Mouse (Mus musculus) common myeloid progenitor, adult 5-6 weeks (primary cell): ENCODE results near the gene Klhdc8a. TPM values are rescaled to one million over a fixed set of nuclear protein-coding genes. Genes with fewer than 3 reads are reported as not detected.
A peak's percentile ranks its signal among the peaks of the same experiment; 100 is the strongest.

Experiments
- ATAC-seq: replicated peaks from 2 replicates; pipeline ENCODE4 v1.8.0; 2016; ENCODE audit warnings: low read depth, mild to moderate bottlenecking, moderate TSS enrichment, inconsistent platforms; ENCODE audit not compliant: poor library complexity, severe bottlenecking
- total RNA-seq: library from RNA; stranded (forward); fragments of 200-1000, 187-1606 nt; gene quantifications from 2 replicates; pipeline ENCODE4 v1.2.3, GENCODE M21; 2017

Gene Klhdc8a
- total RNA-seq, 1 experiment from 2014 or later, result not detected

DNA sequence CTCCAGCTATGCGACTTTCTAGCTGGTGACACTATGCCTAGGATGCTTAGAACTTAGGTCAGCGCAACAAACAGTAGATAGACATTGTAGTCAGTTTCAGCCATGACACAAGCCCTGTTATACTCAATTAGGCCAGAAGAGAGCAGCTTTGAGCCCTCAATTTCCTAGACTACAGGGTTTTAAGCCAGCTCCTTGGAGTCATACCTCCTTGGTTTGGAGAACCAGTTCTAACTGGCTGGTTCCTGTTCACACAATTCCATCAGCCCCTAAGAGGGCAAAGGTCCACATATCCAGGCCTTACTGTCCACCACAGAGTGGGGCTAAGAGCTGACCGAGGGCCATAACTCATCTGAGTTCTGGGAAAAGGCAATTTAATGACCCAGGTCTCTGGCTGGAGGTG, 14.3 kb downstream of the Klhdc8a start:
- peak; percentile 57 for ATAC-seq

DNA sequence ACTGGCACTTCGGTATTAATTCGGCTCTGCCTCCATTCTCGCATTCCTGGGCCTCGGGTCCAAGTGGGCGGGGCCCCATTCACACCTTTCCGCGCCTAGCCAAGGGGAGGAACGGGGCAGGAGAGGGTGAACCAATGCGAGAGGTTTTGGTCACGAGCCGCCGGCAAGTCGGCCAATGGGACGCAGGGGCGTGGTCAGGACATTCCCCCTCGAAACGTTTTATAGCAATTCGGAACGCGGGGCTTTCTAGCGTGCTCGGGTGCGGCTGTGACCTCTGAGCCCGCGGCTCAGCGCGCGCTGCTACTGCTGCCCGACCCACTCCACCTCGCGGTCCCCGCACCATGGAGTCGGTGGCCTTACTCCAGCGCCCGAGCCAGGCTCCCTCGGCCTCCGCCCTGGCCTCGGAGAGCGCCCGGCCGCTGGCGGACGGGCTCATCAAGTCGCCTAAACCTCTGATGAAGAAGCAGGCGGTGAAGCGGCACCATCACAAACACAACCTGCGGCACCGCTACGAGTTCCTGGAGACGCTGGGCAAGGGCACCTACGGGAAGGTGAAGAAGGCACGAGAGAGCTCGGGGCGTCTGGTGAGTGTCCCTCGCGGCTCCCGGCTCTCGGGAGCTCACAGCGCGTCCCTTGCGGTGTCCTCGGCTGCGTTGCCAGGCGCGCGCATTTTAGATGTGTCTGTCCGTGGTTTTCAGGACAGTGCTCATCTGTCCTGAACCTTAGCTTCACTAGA, 17.6 kb downstream of the Klhdc8a start, which contains the start of gene Nuak2:
Nuak2 (plus strand) TSS at position 238 of the 736 bp plus-strand sequence.
- ATAC-seq, result peak; percentile 53

- ATAC-seq, result no peak
These were observed 18.2 kb downstream of the Klhdc8a start for GRCm38 (mm10) chr1:132316625-132316994.

GRCm38 (mm10) chr1:132317413-132317812, 19.0 kb downstream of the Klhdc8a start:
- peak; percentile 14; the same call in 1 of the 2 replicates for ATAC-seq

DNA sequence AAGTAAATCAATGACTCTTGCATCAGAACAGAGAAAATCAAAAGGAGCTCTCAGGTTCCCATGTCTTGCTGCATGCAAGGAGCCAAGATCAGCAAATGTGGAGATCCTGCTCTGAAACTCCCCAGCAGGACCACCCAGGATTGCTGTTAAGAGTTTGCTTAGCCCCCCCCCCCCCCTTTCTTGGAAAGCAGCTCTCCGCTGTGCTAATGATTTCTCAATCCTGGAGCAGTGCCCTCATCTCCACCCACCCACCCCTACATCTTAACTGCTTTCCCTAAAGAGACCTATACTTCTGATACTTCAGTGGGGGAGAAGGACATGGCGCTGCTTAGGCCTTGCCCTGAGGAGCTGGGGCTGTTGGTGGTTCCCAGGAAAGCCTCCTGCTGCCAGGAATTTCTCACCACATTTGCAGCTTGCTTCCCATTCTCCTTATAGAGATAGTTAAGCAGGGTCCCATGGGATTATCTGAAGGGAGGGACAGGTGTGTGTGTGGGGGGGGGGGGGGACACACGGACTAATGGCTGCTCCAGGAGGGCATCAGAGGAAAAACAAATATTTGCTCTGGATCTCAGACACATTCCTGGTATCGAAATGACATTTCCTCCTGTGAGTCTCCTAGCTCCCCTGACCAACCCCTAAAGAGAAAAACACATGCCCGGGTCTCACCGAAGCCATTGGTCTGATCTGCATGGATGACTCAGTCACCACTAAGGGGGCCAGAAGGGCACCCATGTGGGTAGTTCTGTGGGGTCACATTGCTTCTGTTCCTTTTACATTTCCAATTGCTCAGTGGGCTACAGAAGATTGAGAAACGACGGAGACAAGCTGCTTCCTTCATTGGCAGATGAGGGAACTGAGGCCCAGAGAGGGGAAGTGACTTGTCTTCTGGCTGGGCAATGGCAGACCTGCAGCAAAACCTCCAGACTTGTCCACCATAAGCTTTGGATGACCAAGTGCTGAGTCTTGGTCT, 19.8 kb downstream of the Klhdc8a start:
- peak; percentile 51 for ATAC-seq

- peak; percentile 41 for ATAC-seq
These were observed 20.8 kb downstream of the Klhdc8a start for GRCm38 (mm10) chr1:132319242-132319641.

- ATAC-seq, result no peak
These were observed 23.6 kb downstream of the Klhdc8a start for GRCm38 (mm10) chr1:132321821-132322580.

- no peak for ATAC-seq
These were observed 24.5 kb downstream of the Klhdc8a start for GRCm38 (mm10) chr1:132322711-132323542.

GRCm38 (mm10) chr1:132326777-132327176, 28.4 kb downstream of the Klhdc8a start:
- ATAC-seq, result no peak

DNA sequence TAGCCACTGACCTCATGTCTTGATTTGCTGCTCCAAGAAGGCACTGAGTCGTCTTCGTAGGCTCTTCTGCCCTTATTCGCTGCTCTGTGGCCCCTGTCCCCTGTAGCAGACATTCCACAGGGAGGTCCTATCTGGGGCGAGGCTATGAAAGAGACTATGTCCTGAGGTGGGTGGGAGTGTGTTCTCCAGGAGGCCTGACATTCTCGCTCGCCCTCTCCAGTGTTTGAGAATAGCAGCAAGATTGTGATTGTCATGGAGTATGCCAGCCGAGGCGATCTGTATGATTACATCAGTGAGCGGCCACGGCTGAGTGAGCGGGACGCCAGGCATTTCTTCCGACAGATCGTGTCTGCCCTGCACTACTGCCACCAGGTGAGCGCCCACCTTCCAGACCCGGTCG, 29.1 kb downstream of the Klhdc8a start:
- ATAC-seq, result no peak

GRCm38 (mm10) chr1:132328565-132328964, 30.1 kb downstream of the Klhdc8a start:
- no peak for ATAC-seq

- no peak for ATAC-seq
These were observed 31.2 kb downstream of the Klhdc8a start for GRCm38 (mm10) chr1:132329656-132330055.

GRCm38 (mm10) chr1:132330397-132330796, 32.0 kb downstream of the Klhdc8a start:
- no peak for ATAC-seq

DNA sequence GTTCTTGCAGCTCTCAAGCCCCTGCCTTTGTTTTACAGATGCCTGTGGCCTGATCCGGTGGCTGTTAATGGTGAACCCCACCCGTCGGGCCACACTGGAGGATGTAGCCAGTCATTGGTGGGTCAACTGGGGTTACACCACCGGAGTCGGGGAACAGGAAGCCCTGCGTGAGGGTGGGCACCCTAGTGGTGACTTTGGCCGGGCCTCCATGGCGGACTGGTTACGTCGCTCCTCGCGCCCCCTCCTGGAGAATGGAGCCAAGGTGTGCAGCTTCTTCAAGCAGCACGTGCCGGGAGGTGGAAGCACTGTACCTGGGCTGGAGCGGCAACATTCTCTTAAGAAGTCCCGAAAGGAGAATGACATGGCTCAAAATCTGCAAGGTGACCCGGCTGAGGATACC, 32.9 kb downstream of the Klhdc8a start:
- no peak for ATAC-seq

DNA sequence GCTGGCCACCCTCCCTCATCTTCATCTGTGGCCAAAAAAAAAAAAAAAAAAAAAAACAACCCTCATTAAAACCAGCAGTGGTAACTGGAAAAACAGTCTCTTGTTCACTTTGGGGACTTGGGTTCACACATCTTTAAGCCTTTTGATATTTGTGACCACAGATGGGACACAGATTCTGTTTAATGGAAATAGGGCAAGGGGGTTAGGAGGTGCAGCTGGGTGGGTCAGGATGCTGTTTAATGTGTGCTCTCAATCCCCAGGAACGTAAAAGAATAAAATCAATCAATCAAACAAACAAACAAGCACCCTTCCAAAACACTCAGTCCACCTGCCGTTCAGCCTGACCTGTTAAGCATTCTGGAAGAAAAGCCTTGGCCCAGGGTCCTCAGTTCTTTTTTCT, 34.8 kb downstream of the Klhdc8a start:
- ATAC-seq, result no peak

DNA sequence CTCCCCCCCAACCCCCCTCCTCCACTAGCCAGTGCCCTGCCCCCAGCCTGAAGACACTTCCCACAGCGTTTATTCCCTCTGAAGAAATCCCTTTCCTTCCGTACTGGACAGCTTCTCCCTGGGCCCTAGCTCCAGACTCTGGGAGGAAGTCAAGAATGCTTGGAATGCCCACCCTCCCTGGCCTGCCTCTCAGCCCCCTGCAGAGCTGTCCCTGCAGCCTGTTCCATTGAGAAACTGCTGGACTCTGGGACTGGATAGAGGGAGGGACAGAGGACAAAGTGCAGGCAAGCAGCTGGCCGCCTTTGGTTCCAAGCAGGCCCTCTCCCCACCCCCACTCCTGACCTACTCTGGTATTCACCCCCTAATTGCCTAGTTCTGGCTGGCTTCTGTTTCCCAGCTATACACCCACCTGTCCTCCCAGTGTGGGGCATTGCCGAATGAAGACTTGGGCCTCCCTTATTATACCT, 35.3 kb downstream of the Klhdc8a start:
- ATAC-seq, result no peak

GRCm38 (mm10) chr1:132334178-132334801, 35.9 kb downstream of the Klhdc8a start:
- no peak for ATAC-seq

- no peak for ATAC-seq
These were observed 37.0 kb downstream of the Klhdc8a start for GRCm38 (mm10) chr1:132335378-132335965.
